Mouse (Mus musculus): ENCODE data around the gene Zdhhc1.

GRCm38 (mm10) chr8:105446127-105446552 lies 50.6 kb downstream of the Zdhhc1 start:
- TF ChIP-seq EP300 (IDR thresholded peaks at IDR 0.05), result no peak
- no peak for TF ChIP-seq CTCF (IDR thresholded peaks at IDR 0.05)
